Mouse (Mus musculus) kidney, adult 2 months (tissue): ENCODE results near the gene Leap2.

Experiments
- CTCF ChIP-seq: fragments of 200-500 bp; conservative IDR thresholded peaks from 2 replicates; pipeline ENCODE4 v1.5.1; 2011; ENCODE audit warnings: low read depth, mild to moderate bottlenecking, control low read depth, low read length, moderate library complexity, mixed read lengths; ENCODE audit not compliant: insufficient read depth, insufficient read length
- POLR2A ChIP-seq: fragments of 200-500 bp; IDR thresholded peaks from one replicate; pipeline ENCODE4 v1.6.1; 2011; ENCODE audit warnings: low read depth, low read length, control low read depth

DNA sequence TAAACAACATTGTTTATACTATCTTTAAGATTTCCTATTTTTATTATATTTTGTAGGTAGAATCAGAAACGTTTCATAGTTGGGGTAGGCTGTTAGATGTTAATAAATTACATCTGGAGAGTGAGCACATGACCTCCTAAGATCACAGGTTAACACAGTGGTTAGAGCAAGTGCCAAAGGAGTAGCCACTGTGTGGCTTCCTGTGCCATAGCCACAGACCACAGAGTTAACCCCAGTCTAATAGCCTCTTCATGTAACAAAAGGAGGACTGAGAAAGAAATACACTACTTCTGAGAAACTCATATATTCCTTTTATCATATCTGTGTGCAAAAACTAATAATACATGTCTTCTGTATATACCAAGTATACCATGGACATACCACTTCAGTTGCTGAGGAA lies 29.1 kb downstream of the Leap2 start:
- TF ChIP-seq POLR2A (no peak), CTCF (no peak)
